Mouse (Mus musculus) ES-E14 (cell line): Measurements from ENCODE around the gene Galt. TPM values are rescaled to one million over a fixed set of nuclear protein-coding genes. Genes with fewer than 3 reads are reported as not detected.
"Not testable (repeated sequence)": the region's sequence is repeated elsewhere in the genome, so short reads cannot be mapped to it uniquely, and the experiment has no call there.

Experiments
- DNase-seq: peaks from one replicate; pipeline ENCODE4 v3.0.0-alpha.2; 2013; ENCODE audit warnings: low read depth, low spot score
- H3K27ac ChIP-seq: 2 replicates; pipeline ENCODE4 v1.5.1; 2012; ENCODE audit warnings: low read depth, mild to moderate bottlenecking, low read length, moderate library complexity, mixed read lengths; ENCODE audit not compliant: poor library complexity, insufficient read depth, severe bottlenecking
- H3K36me3 ChIP-seq: 2 replicates; pipeline ENCODE4 v1.6.1; 2012; ENCODE audit warnings: mild to moderate bottlenecking, low read length, moderate library complexity, mixed read lengths; ENCODE audit not compliant: control insufficient read depth, poor library complexity, insufficient read depth, severe bottlenecking
- H3K4me1 ChIP-seq, 2 experiments: fragments of 150-350 bp in 1 of 2; sonication (generic) in 1 of 2; 2 replicates each; pipeline ENCODE4 v1.6.1; 2012; ENCODE audit warnings: low read length in 2 of 2, mild to moderate bottlenecking in 1 of 2, mixed read lengths in 1 of 2; ENCODE audit not compliant: control insufficient read depth in 2 of 2, insufficient read depth in 2 of 2, poor library complexity in 1 of 2
- H3K4me3 ChIP-seq, 2 experiments: fragments of 150-350 bp in 1 of 2; sonication (generic) in 1 of 2; 2 replicates each; pipeline ENCODE4 v1.5.1; 2012; ENCODE audit warnings: low read length in 2 of 2, low read depth in 1 of 2, mild to moderate bottlenecking in 1 of 2, mixed read lengths in 1 of 2; ENCODE audit not compliant: insufficient read depth in 1 of 2, poor library complexity in 1 of 2, severe bottlenecking in 1 of 2
- H3K9ac ChIP-seq: 2 replicates; pipeline ENCODE4 v1.6.1; 2012; ENCODE audit warnings: low read depth, mild to moderate bottlenecking, low read length, mixed read lengths; ENCODE audit not compliant: poor library complexity, insufficient read depth, severe bottlenecking
- H3K9me3 ChIP-seq: fragments of 150-350 bp; sonication (generic); 2 replicates; pipeline ENCODE4 v1.6.1; 2012; ENCODE audit warnings: low read depth, mild to moderate bottlenecking, low read length; ENCODE audit not compliant: control insufficient read depth, insufficient read depth
- in situ Hi-C, 2 experiments: fragments of 600-800 bp; cut with MboI; formaldehyde crosslinking; loops; one replicate each; pipeline ENCODE4 v1.15.1; 2025; ENCODE audit warnings: low sequenced_read_pairs in 2 of 2, inconsistent platforms in 1 of 2; ENCODE audit not compliant: unreplicated experiment in 2 of 2
- total RNA-seq: library from RNA; depleted of rRNA; stranded (reverse); fragments of 300-350 nt; gene quantifications from 2 replicates; pipeline ENCODE4 v1.2.3, GENCODE M21; 2012; rRNA removed

The Galt gene
- total RNA-seq, 1 experiment, result 26.9 TPM

DNA sequence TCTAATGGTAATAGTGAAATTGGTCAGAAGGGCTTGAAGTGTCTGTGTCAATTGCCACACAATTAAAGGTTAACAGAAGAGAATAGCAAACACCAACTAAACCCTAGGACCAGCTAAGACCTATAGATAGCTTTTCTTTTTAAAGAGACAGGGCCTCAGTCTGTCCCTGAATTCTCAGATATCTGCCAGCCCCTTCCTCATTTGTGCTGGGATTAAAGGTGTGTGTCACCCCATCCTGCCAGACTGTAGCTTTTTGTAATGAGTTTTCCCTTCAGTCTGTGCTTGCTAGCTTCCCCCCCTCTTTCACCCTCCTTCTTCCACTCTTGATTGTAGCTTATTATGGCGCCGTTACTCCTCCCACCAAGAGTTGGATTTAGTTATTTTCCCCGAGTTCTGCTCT, 28.2 kb downstream of the Galt start:
- H3K4me3 ChIP-seq, H3K36me3 ChIP-seq: not testable (repeated sequence)

More for the DNA sequence above, 28.2 kb downstream of the Galt start:
- H3K9me3 ChIP-seq, H3K27ac ChIP-seq, in situ Hi-C loops, H3K9ac ChIP-seq, DNase-seq, H3K4me1 ChIP-seq: not testable (repeated sequence)

Other genes with a start within 250 kb of the Galt start
- gene 1110017D15Rik, start 237.9 kb upstream of the Galt start, total RNA-seq, result not detected in 2 replicates
- 2.9 TPM in 2 replicates for gene Fam219a, start 185.7 kb upstream of the Galt start, total RNA-seq
- 1.7 and 2.0 TPM in 2 replicates for gene Dnaic1, start 185.5 kb upstream of the Galt start, total RNA-seq
- gene Enho, start 114.9 kb upstream of the Galt start, total RNA-seq, result 4.7 and 5.8 TPM in 2 replicates
- 17.0 and 19.9 TPM in 2 replicates for gene Cntfr, start 58.1 kb upstream of the Galt start, total RNA-seq
- 13.5 and 20.9 TPM in 2 replicates for gene Il11ra1, start 55.2 kb upstream of the Galt start, total RNA-seq
- gene Rpp25l, start 41.7 kb upstream of the Galt start, total RNA-seq, result 56.8 and 67.7 TPM in 2 replicates
- 87.0 and 90.9 TPM in 2 replicates for gene Dctn3, start 32.1 kb upstream of the Galt start, total RNA-seq
- 0.11 TPM in 1 of 2 replicates, not detected in the other for gene Arid3c, start 24.1 kb upstream of the Galt start, total RNA-seq
- gene Sigmar1, start 929 bp downstream of the Galt start, total RNA-seq, result 198 and 230 TPM in 2 replicates
- gene Ccl27a, start 19.0 kb downstream of the Galt start, total RNA-seq, result 11.4 and 14.6 TPM in 2 replicates
- gene Gm21541, start 148.4 kb downstream of the Galt start, total RNA-seq, result not detected in 2 replicates
- 1.9 TPM in 1 of 2 replicates, not detected in the other for gene Gm20878, start 186.3 kb downstream of the Galt start, total RNA-seq
- not detected in 2 replicates for gene Fam205a4, start 210.8 kb downstream of the Galt start, total RNA-seq